In genomic region chr1:74824518-74825302, GRCm38 (mm10) we compare ENCODE assay signal across 9 mouse cellular contexts. TPM values are rescaled to one million over a fixed set of nuclear protein-coding genes. Genes with fewer than 3 reads are reported as not detected.
DNase-seq lines count a peak whose midpoint lies in the region; ATAC-seq lines count a peak whose summit lies in the region.
"Had no signal": no experiment of that assay in that cellular context is flagged by ENCODE, and none has a peak within 500 bp of the region (broad histone marks: within the 10 kb centered on the region; RNA-seq: fewer than 3 reads in every experiment).

No protein-coding gene starts in this region.

- 9% methylated on average over 14 of the region's 14 CpGs for WGBS in neural tube, embryonic 15.5 days
- 13% methylated on average over 14 of the region's 14 CpGs for WGBS in forebrain, embryonic 10.5 days

- H3K4me2 ChIP-seq in neural tube, embryonic 15.5 days: no peak overlapping the region

- intact Hi-C loops in left cerebral cortex, postnatal 25 days (cut with DNase I): loop anchor here (1.0 kb wide), 1 partner anchor 27 kb away; no protein-coding TSS in a partner anchor
- intact Hi-C loops in heart, postnatal 25 days (cut with DNase I): no loop called here

- no peaks in the 10 kb centered on the region for H3K9me3 ChIP-seq in neural tube, embryonic 15.5 days (replicated peaks)
- no peaks in the 10 kb centered on the region for H3K9me3 ChIP-seq in forebrain, embryonic 10.5 days

- H3K36me3 ChIP-seq in neural tube, embryonic 15.5 days: no peaks in the 10 kb centered on the region
- H3K36me3 ChIP-seq in forebrain, embryonic 10.5 days (replicated peaks): no peaks in the 10 kb centered on the region

- no peak for ATAC-seq in neural tube, embryonic 15.5 days (ENCODE audit: low FRiP score)

- H3K4me1 ChIP-seq in neural tube, embryonic 15.5 days: no peaks in the 10 kb centered on the region
- peaks cover 29% of the 10 kb centered on the region for H3K4me1 ChIP-seq in forebrain, embryonic 10.5 days

- no peak overlapping the region for H3K4me3 ChIP-seq in neural tube, embryonic 15.5 days (replicated peaks)
- peak overlapping the region; percentile 22; the same call in 1 of the 2 replicates for H3K4me3 ChIP-seq in forebrain, embryonic 10.5 days

- H3K9ac ChIP-seq in neural tube, embryonic 15.5 days (replicated peaks): no peak overlapping the region

- H3K27me3 ChIP-seq in neural tube, embryonic 15.5 days (replicated peaks): no peaks in the 10 kb centered on the region
- peaks cover 14% of the 10 kb centered on the region; the same call in 1 of the 2 replicates for H3K27me3 ChIP-seq in forebrain, embryonic 10.5 days (ENCODE audit: poor library complexity, severe bottlenecking)

- H3K27ac ChIP-seq in neural tube, embryonic 15.5 days (replicated peaks): no peak overlapping the region
- peak overlapping the region; percentile 77 for H3K27ac ChIP-seq in forebrain, embryonic 10.5 days

- peak; percentile 57 for DNase-seq in neural tube, embryonic 10.5 days (ENCODE audit: extremely low spot score, low spot score)
- DNase-seq in forebrain, embryonic 10.5 days (ENCODE audit: extremely low spot score, low spot score): peak; percentile 66
- peak; percentile 67 to 96 for DNase-seq in left cerebral cortex, postnatal 25 days (ENCODE audit: low spot score in 2 of 2)
- no peak for DNase-seq in cerebellum, adult 8-10 months
- no peak for DNase-seq in heart, postnatal 25 days (ENCODE audit: low spot score)
- no peak for DNase-seq in lung, postnatal 36 days
- DNase-seq: cerebellum, postnatal 10 days had no signal

RNA-seq across cellular contexts. Expression of gene Cdk5r2, which starts 30.0 kb away (rescaled TPM):
- 10.0 and 11.6 TPM in 2 replicates for polyA plus RNA-seq in neural tube, embryonic 15.5 days (2015; fragmentation: Nextera tagmentation; extraction: Ambion mirVana)
- 0.22 and 0.25 TPM in 2 replicates for polyA plus RNA-seq in forebrain, embryonic 10.5 days (2016; fragmentation: Nextera tagmentation; extraction: Ambion mirVana)
- 100 to 1,000 TPM; 441 to 447 TPM for total RNA-seq in left cerebral cortex, postnatal 25 days (2021)
- not detected for total RNA-seq in heart, postnatal 25 days (2021)
- polyA plus RNA-seq: heart, postnatal 0 days had no signal

RNA-seq across cellular contexts. Expression of gene Wnt10a, which starts 33.4 kb away (rescaled TPM):
- polyA plus RNA-seq in neural tube, embryonic 15.5 days (2015; fragmentation: Nextera tagmentation; extraction: Ambion mirVana): 0.09 and 0.20 TPM in 2 replicates
- polyA plus RNA-seq in forebrain, embryonic 10.5 days (2016; fragmentation: Nextera tagmentation; extraction: Ambion mirVana): 0.65 and 0.92 TPM in 2 replicates
- total RNA-seq in left cerebral cortex, postnatal 25 days (2021): 1 to 10 TPM; 6.6 to 9.4 TPM
- total RNA-seq in heart, postnatal 25 days (2021): not detected
- polyA plus RNA-seq: heart, postnatal 0 days had no signal

RNA-seq across cellular contexts. Expression of gene Wnt6, which starts 53.0 kb away (rescaled TPM):
- polyA plus RNA-seq in neural tube, embryonic 15.5 days (2015; fragmentation: Nextera tagmentation; extraction: Ambion mirVana): 5.7 and 6.4 TPM in 2 replicates
- 9.1 and 10.6 TPM in 2 replicates for polyA plus RNA-seq in forebrain, embryonic 10.5 days (2016; fragmentation: Nextera tagmentation; extraction: Ambion mirVana)
- 1 to 10 TPM; 2.2 to 3.5 TPM for total RNA-seq in left cerebral cortex, postnatal 25 days (2021)
- under 1 TPM in 1 of 2 experiments, not detected in 1; 0.20 TPM for total RNA-seq in heart, postnatal 25 days (2021)

Comparison
In these comparisons a context has a peak if more than half of its experiments do, and no peak if none do; other contexts are left out.
1. DNase-seq: peak in neural tube, embryonic 10.5 days (single experiment), forebrain, embryonic 10.5 days (single experiment) and left cerebral cortex, postnatal 25 days (2 of 2); none in cerebellum, adult 8-10 months (single experiment), heart, postnatal 25 days (single experiment) and lung, postnatal 36 days (single experiment).
2. RNA of gene Cdk5r2, which starts 30.0 kb away (total RNA-seq): 441 to 447 TPM in left cerebral cortex, postnatal 25 days; not detected in heart, postnatal 25 days; every median in the first group is over 100 times any median in the second.
3. RNA of gene Wnt10a, which starts 33.4 kb away (total RNA-seq): 6.6 to 9.4 TPM in left cerebral cortex, postnatal 25 days; not detected in heart, postnatal 25 days; every median in the first group is over 4 times any median in the second.